Mouse (Mus musculus) small intestine, adult 2 months (tissue): Measurements from ENCODE around the gene Rnf150. TPM values are rescaled to one million over a fixed set of nuclear protein-coding genes. Genes with fewer than 3 reads are reported as not detected.

Experiments
- H3K27ac ChIP-seq: fragments of 200-500 bp; 2 replicates; pipeline ENCODE4 v1.5.1; 2012; ENCODE audit warnings: low read depth, low read length, control low read depth, inconsistent platforms; ENCODE audit not compliant: insufficient read depth
- H3K27me3 ChIP-seq: fragments of 200-500 bp; 2 replicates; pipeline ENCODE4 v1.6.1; 2012; ENCODE audit warnings: mild to moderate bottlenecking, moderate library complexity, low read length, inconsistent platforms; ENCODE audit not compliant: control insufficient read depth, insufficient read depth
- H3K36me3 ChIP-seq: fragments of 200-500 bp; 2 replicates; pipeline ENCODE4 v1.6.1; 2012; ENCODE audit warnings: mild to moderate bottlenecking, low read length, control low read depth, inconsistent platforms; ENCODE audit not compliant: control insufficient read depth, insufficient read depth
- H3K4me1 ChIP-seq: fragments of 200-500 bp; 2 replicates; pipeline ENCODE4 v1.6.1; 2012; ENCODE audit warnings: low read length, inconsistent platforms, mixed read lengths; ENCODE audit not compliant: control insufficient read depth, insufficient read depth, insufficient read length
- H3K4me3 ChIP-seq: fragments of 200-500 bp; 2 replicates; pipeline ENCODE4 v1.5.1; 2012; ENCODE audit warnings: low read depth, mild to moderate bottlenecking, control low read depth, inconsistent platforms, low read length, moderate library complexity
- CTCF ChIP-seq: fragments of 200-500 bp; IDR thresholded peaks from 2 replicates; pipeline ENCODE4 v1.5.1; 2012; ENCODE audit warnings: low read depth, mild to moderate bottlenecking, control low read depth, inconsistent platforms, low read length, moderate library complexity, mixed read lengths; ENCODE audit not compliant: insufficient replicate concordance, insufficient read length; ENCODE audit errors: extremely low read depth
- POLR2A ChIP-seq: fragments of 200-500 bp; IDR thresholded peaks from 2 replicates; pipeline ENCODE4 v1.6.1; 2012; ENCODE audit warnings: low read depth, mild to moderate bottlenecking, control low read depth, inconsistent platforms, low read length, moderate library complexity
- WGBS: fragments of 180-500 bp; shearing (Covaris S2); methylation state at CpG from one replicate; pipeline ENCODE4 v1.1.7; 2018; 5-methylcytosine and 5-hydroxymethylcytosine counted together
- polyA plus RNA-seq: library from polyadenylated mRNA; depleted of rRNA; stranded (reverse); fragments of >200 nt; gene quantifications from 2 replicates; pipeline ENCODE4 v1.2.3, GENCODE M21; 2012

Rnf150 gene
- polyA plus RNA-seq, 1 experiment, result 0.32 TPM

- Histone ChIP-seq H3K27ac (no peak overlapping the region), H3K36me3 (no peaks in the 10 kb centered on the region), H3K4me1 (no peaks in the 10 kb centered on the region), H3K27me3 (no peaks in the 10 kb centered on the region), H3K4me3 (no peak overlapping the region)
- WGBS, result 79% methylated on average over 4 of the region's 4 CpGs
- TF ChIP-seq POLR2A (no peak), CTCF (no peak)
Measured at GRCm38 (mm10) chr8:82920124-82920523, 57.0 kb downstream of the Rnf150 start.

- H3K36me3 ChIP-seq, result no peaks in the 10 kb centered on the region
Measured at GRCm38 (mm10) chr8:82925286-82925685, 62.1 kb downstream of the Rnf150 start.

GRCm38 (mm10) chr8:82926518-82926917 lies 63.4 kb downstream of the Rnf150 start:
- TF ChIP-seq POLR2A (no peak), CTCF (no peak)
- no peaks in the 10 kb centered on the region for H3K27me3 ChIP-seq
- no peaks in the 10 kb centered on the region for H3K4me1 ChIP-seq
- WGBS, result 71% methylated on average over 5 of the region's 5 CpGs
- H3K4me3 ChIP-seq, result no peak overlapping the region
- H3K36me3 ChIP-seq, result no peaks in the 10 kb centered on the region
- no peak overlapping the region for H3K27ac ChIP-seq

More at GRCm38 (mm10) chr8:82925286-82925685, 62.1 kb downstream of the Rnf150 start:
- H3K27ac ChIP-seq, result no peak overlapping the region
- no peaks in the 10 kb centered on the region for H3K27me3 ChIP-seq
- WGBS, result 93% methylated on average over 3 of the region's 3 CpGs
- no peak for TF ChIP-seq CTCF
- TF ChIP-seq POLR2A, result no peak
- H3K4me3 ChIP-seq, result no peak overlapping the region
- no peaks in the 10 kb centered on the region for H3K4me1 ChIP-seq

- TF ChIP-seq CTCF (no peak), POLR2A (no peak)
- no peak overlapping the region for H3K27ac ChIP-seq
- WGBS, result 94% methylated on average over 7 of the region's 7 CpGs
Measured at GRCm38 (mm10) chr8:82931554-82931953, 68.4 kb downstream of the Rnf150 start.

GRCm38 (mm10) chr8:82936162-82936561 lies 73.0 kb downstream of the Rnf150 start:
- no peak overlapping the region for H3K4me3 ChIP-seq
- 85% methylated on average over 7 of the region's 7 CpGs for WGBS
- H3K27ac ChIP-seq, result no peak overlapping the region
- peaks cover under 1% of the 10 kb centered on the region; the same call in 1 of the 2 replicates for H3K4me1 ChIP-seq
- no peaks in the 10 kb centered on the region for H3K27me3 ChIP-seq
- TF ChIP-seq POLR2A (no peak), CTCF (no peak)
- H3K36me3 ChIP-seq, result no peaks in the 10 kb centered on the region

More at GRCm38 (mm10) chr8:82931554-82931953, 68.4 kb downstream of the Rnf150 start:
- no peaks in the 10 kb centered on the region for H3K4me1 ChIP-seq
- H3K27me3 ChIP-seq, result no peaks in the 10 kb centered on the region
- no peaks in the 10 kb centered on the region for H3K36me3 ChIP-seq
- H3K4me3 ChIP-seq, result no peak overlapping the region

GRCm38 (mm10) chr8:82936866-82937265 lies 73.7 kb downstream of the Rnf150 start:
- 85% methylated on average over 4 of the region's 4 CpGs for WGBS
- H3K36me3 ChIP-seq, result no peaks in the 10 kb centered on the region
- no peaks in the 10 kb centered on the region for H3K27me3 ChIP-seq
- H3K4me3 ChIP-seq, result no peak overlapping the region
- no peak overlapping the region for H3K27ac ChIP-seq
- H3K4me1 ChIP-seq, result peaks cover 3% of the 10 kb centered on the region; the same call in 1 of the 2 replicates
- TF ChIP-seq CTCF (no peak), POLR2A (no peak)

GRCm38 (mm10) chr8:82939912-82940311 lies 76.8 kb downstream of the Rnf150 start:
- 2% methylated on average over 6 of the region's 6 CpGs for WGBS
- no peaks in the 10 kb centered on the region for H3K36me3 ChIP-seq
- no peak overlapping the region for H3K27ac ChIP-seq
- TF ChIP-seq POLR2A (no peak), CTCF (no peak)
- no peaks in the 10 kb centered on the region for H3K27me3 ChIP-seq
- H3K4me1 ChIP-seq, result peaks cover 3% of the 10 kb centered on the region; the same call in 1 of the 2 replicates
- H3K4me3 ChIP-seq, result no peak overlapping the region

GRCm38 (mm10) chr8:82943223-82944006 lies 80.3 kb downstream of the Rnf150 start:
- no peaks in the 10 kb centered on the region for H3K36me3 ChIP-seq
- no peak overlapping the region for H3K4me3 ChIP-seq
- H3K27ac ChIP-seq, result no peak overlapping the region
- WGBS, result 65% methylated on average over 6 of the region's 6 CpGs
- no peaks in the 10 kb centered on the region for H3K27me3 ChIP-seq
- no peak for TF ChIP-seq CTCF
- no peak for TF ChIP-seq POLR2A
- H3K4me1 ChIP-seq, result peaks cover 3% of the 10 kb centered on the region; the same call in 1 of the 2 replicates
